Mouse (Mus musculus) stomach, embryonic 16.5 days (tissue): Measurements from ENCODE around the gene Als2cr12. TPM values are rescaled to one million over a fixed set of nuclear protein-coding genes. Genes with fewer than 3 reads are reported as not detected.

Experiments
- ATAC-seq: fragments of 200-750 bp; cut with Nextera tagmentation; 2 replicates; pipeline ENCODE4 v1.8.0; 2017; ENCODE audit warnings: moderate number of reproducible peaks, moderate TSS enrichment; ENCODE audit not compliant: insufficient read depth, low FRiP score
- H3K27ac ChIP-seq: fragments of 300-500 bp; sonication (generic); 2 replicates; pipeline ENCODE4 v1.5.1; 2014; ENCODE audit warnings: low read length
- H3K27me3 ChIP-seq: fragments of 300-500 bp; sonication (generic); 2 replicates; pipeline ENCODE4 v1.6.1; 2014; ENCODE audit warnings: low read length, control low read depth, mixed read lengths; ENCODE audit not compliant: control insufficient read depth, insufficient read depth
- H3K36me3 ChIP-seq: fragments of 300-500 bp; sonication (generic); 2 replicates; pipeline ENCODE4 v1.6.1; 2014; ENCODE audit warnings: low read length; ENCODE audit not compliant: control insufficient read depth, insufficient read depth
- H3K4me1 ChIP-seq: fragments of 300-500 bp; sonication (generic); 2 replicates; pipeline ENCODE4 v1.6.1; 2014; ENCODE audit warnings: low read length, control low read depth, mixed read lengths; ENCODE audit not compliant: control insufficient read depth, insufficient read depth
- H3K4me2 ChIP-seq: fragments of 300-500 bp; sonication (generic); 2 replicates; pipeline ENCODE4 v1.6.1; 2014; ENCODE audit warnings: low read depth, low read length, mixed read lengths
- H3K4me3 ChIP-seq: fragments of 300-500 bp; sonication (generic); replicated peaks from 2 replicates; pipeline ENCODE4 v1.5.1; 2014; ENCODE audit warnings: mild to moderate bottlenecking, low read length
- H3K9ac ChIP-seq: fragments of 300-500 bp; sonication (generic); 2 replicates; pipeline ENCODE4 v1.6.1; 2014; ENCODE audit warnings: low read length
- H3K9me3 ChIP-seq: fragments of 300-500 bp; sonication (generic); replicated peaks from 2 replicates; pipeline ENCODE4 v1.6.1; 2016; ENCODE audit warnings: low read length, control low read depth; ENCODE audit not compliant: control insufficient read depth
- WGBS: fragments of 180-500 bp; shearing (Covaris S2); extraction: QIAGEN DNeasy Blood & Tissue Kit; methylation state at CpG from one replicate; pipeline ENCODE4 v1.1.7; 2014; 5-methylcytosine and 5-hydroxymethylcytosine counted together
- polyA plus RNA-seq: library from polyadenylated mRNA; unstranded; fragments of >200 nt; fragmentation: Nextera tagmentation; extraction: Ambion mirVana; gene quantifications from 2 replicates; pipeline ENCODE4 v1.2.1, GENCODE M21; 2015

Als2cr12 gene
- polyA plus RNA-seq, 1 experiment from 2014 or later, result 0.43 TPM

DNA sequence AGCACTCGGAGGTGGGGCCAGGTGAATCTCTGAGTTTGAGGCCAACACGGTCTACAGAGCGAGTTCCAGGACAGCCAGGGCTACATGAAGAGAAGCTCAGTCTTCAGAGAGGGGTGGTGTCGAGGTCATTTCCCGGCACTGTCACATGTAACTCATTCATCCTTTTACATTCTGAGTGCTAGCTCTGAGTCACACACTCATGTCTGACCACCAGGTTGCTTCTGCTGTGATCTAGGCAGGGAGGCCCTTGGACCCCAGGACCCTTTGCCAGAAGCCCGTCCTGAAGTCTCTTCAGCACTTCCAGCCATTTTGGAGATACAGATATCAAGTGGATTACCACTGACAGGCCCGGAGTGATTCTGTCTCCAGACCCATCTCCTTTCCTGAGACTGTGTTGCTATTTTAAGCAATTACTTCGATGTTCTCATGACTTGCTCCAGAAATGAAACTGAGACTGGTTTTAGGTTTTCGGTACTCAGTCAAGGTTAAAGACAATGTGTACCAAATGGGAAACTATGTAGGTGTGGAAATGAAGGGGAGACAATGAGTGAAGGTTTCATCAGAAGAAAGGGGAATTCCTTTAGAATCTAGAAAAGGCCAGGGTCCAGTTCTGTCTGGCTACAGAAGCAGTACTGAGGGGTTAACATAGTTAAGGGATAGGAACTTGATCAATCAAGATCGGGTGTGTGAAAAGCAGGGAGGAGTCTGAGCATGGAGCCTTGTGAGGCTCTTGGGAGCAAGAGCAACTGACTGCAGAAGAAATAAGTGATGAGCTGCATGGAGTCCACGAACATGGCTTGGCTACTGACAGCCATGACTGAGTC, 26.5 kb upstream of the Als2cr12 start:
- Histone ChIP-seq H3K36me3 (no peaks in the 10 kb centered on the region; the same call in none of the 2 replicates), H3K9me3 (no peaks in the 10 kb centered on the region), H3K4me1 (peaks cover 7% of the 10 kb centered on the region; the same call in 1 of the 2 replicates), H3K4me3 (no peak overlapping the region), H3K27me3 (no peaks in the 10 kb centered on the region), H3K9ac (no peak overlapping the region), H3K27ac (no peak overlapping the region), H3K4me2 (no peak overlapping the region)
- 84% methylated on average over 11 of the region's 11 CpGs for WGBS
- no peak for ATAC-seq

DNA sequence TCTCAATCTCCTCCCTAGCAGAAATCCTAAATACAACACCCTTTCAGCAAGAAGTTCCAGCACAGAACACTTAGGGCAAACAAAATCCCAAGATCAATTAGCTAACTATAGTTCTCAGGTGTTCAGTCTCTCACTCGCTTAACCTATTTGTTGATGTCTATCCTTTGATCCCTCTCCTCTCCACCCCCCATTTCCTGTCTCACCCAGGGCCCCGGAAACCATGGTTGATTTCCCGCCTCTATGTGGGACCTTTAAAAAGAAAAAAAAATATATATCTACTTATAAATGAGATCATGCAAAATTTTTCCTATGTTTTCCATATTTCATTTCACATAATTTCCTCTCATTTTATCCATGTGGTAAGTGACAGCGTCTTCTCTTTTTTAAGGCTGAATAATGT, 25.2 kb upstream of the Als2cr12 start:
- Histone ChIP-seq H3K9me3 (no peaks in the 10 kb centered on the region), H3K27ac (no peak overlapping the region), H3K4me2 (no peak overlapping the region), H3K4me3 (no peak overlapping the region), H3K9ac (no peak overlapping the region), H3K27me3 (no peaks in the 10 kb centered on the region), H3K4me1 (peaks cover 7% of the 10 kb centered on the region; the same call in 1 of the 2 replicates), H3K36me3 (no peaks in the 10 kb centered on the region; the same call in 1 of the 2 replicates)
- no peak for ATAC-seq
- WGBS, result 59% methylated on average over 4 of the region's 4 CpGs

DNA sequence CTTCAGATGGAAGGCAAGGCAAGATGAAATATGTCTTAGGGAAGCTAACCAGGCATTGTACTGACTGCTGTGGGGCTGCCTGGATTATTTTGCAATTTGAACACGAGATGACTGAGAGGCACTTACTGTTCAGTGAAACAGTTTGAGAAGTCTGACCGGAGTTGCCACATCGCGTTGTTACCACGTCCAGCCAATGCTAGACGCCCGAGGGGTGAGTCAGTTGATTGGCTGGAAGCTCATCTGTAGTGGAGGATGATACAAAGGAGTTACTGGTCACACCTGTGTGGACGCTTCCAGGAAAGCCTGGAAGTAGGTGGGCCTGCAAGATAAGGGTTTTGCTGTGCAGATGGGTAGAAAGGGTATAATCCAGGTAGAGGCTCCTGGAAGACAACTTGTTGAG, 24.3 kb upstream of the Als2cr12 start:
- ATAC-seq, result no peak
- WGBS, result 87% methylated on average over 8 of the region's 8 CpGs

DNA sequence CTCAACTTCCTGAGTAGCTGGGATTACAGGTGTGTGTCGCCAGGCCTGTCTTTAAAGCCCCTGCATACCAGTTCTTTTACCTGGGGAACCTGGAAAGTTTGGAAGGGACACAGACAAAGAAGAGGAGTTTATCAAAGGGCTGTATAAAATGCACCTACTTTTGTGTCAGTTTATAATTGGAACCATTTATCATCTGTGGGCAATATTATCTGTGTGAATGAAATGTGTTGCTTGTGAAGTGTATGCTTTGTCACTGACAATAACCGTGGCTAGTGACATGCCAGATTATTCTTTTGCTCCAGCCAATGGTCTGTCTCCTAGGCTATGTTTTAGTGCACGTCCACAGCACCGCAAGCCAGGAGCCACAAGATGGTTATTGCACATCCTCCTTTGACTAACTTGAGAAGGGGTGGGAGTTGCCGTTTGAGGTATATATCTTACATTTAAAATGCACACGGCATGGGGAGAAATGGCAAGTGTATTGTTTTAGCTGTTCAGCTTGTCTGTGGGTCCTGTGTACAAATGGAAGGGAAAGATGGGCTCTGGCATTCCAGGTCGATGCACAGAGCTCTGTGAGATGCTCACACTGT, 23.7 kb upstream of the Als2cr12 start:
- Histone ChIP-seq H3K4me1 (peaks cover 4% of the 10 kb centered on the region), H3K4me2 (no peak overlapping the region), H3K36me3 (no peaks in the 10 kb centered on the region; the same call in 1 of the 2 replicates), H3K9me3 (no peaks in the 10 kb centered on the region), H3K4me3 (no peak overlapping the region), H3K27me3 (no peaks in the 10 kb centered on the region), H3K9ac (no peak overlapping the region), H3K27ac (no peak overlapping the region)
- ATAC-seq, result no peak
- WGBS, result 84% methylated on average over 7 of the region's 7 CpGs

More for the DNA sequence above, 24.3 kb upstream of the Als2cr12 start:
- Histone ChIP-seq H3K9me3 (no peaks in the 10 kb centered on the region), H3K27me3 (no peaks in the 10 kb centered on the region), H3K4me3 (no peak overlapping the region), H3K4me1 (peaks cover 3% of the 10 kb centered on the region; the same call in 1 of the 2 replicates), H3K9ac (no peak overlapping the region), H3K36me3 (no peaks in the 10 kb centered on the region; the same call in 1 of the 2 replicates), H3K27ac (no peak overlapping the region), H3K4me2 (no peak overlapping the region)

DNA sequence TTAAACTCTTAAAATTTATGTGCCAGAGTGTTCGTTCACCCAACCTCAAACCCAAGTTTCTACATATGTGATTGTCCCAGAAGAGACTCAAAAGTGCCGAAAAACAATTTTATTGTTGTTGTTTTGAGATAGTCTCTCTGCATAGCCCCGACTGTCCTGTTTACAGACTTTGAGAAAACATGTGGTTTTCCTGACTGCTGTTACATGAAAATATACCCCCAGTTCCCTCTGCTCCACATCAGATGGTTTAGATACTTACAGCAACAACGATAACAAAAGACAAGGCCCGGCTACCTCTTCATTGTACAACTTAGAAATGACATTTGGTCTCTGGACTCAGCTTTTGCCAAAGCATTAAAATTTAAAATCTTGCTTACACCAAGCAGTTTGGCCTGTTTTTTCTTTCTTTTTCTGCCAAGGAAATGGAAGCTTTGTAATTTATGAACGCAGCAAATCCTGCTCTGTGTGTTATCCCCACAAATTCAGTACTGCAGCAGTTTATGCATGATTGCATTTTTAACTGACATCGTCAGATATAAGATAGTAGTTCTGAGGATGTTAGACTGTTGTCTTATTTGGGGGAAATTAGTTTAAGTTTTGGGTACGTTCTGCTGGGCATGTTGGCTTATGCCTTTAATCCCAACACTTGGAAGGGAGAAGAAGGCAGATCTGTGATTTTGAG, 21.9 kb upstream of the Als2cr12 start:
- no peak overlapping the region for H3K4me3 ChIP-seq
- no peaks in the 10 kb centered on the region for H3K9me3 ChIP-seq
- H3K27me3 ChIP-seq, result no peaks in the 10 kb centered on the region
- 94% methylated on average over 8 of the region's 8 CpGs for WGBS
- H3K4me1 ChIP-seq, result peaks cover 8% of the 10 kb centered on the region; the same call in 1 of the 2 replicates
- ATAC-seq, result no peak
- no peak overlapping the region for H3K9ac ChIP-seq
- no peak overlapping the region for H3K4me2 ChIP-seq
- H3K36me3 ChIP-seq, result no peaks in the 10 kb centered on the region; the same call in 1 of the 2 replicates
- H3K27ac ChIP-seq, result no peak overlapping the region

DNA sequence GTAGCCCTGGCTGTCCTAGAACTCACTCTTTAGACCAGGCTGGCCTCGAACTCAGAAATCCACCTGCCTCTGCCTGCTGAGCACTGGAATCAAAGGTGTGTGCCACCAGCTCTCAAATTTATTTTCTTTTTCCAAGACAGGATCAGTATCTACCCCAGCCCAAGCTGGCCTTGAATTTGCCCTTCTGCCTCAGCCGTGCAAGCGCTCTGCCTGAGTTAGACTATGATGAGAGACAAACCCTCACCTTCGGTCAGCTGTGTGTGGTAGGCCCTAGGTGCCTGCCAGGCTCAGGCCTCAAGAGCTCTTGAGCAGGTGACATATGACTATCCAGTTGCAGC, 21.1 kb upstream of the Als2cr12 start:
- Histone ChIP-seq H3K9me3 (no peaks in the 10 kb centered on the region), H3K27ac (no peak overlapping the region), H3K4me1 (peaks cover 8% of the 10 kb centered on the region; the same call in 1 of the 2 replicates), H3K4me3 (no peak overlapping the region), H3K4me2 (no peak overlapping the region), H3K27me3 (no peaks in the 10 kb centered on the region), H3K9ac (no peak overlapping the region), H3K36me3 (no peaks in the 10 kb centered on the region; the same call in 1 of the 2 replicates)
- ATAC-seq, result no peak
- 94% methylated on average over 4 of the region's 4 CpGs for WGBS

DNA sequence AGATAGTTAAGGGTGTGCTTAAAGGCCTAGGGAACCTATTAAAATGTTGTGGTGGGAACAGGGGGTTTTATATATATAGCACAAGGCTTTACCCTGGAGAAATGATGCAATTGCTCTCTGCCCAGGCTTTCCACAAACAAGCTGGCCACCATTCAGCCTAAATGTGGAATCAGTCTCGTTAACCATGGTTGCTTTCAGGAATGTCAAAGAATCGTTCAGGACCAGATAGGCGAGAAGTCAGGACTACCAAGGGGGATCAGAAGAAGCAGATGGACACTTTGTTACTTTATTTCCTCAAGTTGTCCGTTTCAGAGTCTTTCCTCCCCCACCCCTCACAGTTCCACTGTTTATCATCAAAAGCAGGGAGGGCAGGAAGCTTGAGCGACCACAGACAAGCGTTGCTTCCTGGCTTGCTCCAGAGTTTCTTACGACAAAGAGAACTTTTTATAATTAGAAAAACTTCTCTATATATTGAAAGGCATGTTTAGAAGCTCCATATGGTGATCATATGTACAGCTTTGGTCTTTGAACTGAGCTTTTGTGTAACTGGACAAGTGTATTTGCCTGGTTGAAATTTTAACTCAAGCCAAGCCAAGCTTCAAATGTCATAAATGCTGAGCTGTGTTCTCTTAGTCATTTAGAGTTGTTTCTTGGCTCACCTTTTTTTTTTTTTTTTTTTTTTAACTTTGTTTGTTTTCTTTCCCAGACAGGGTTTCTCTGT, 20.5 kb upstream of the Als2cr12 start:
- Histone ChIP-seq H3K9ac (no peak overlapping the region), H3K9me3 (no peaks in the 10 kb centered on the region), H3K27me3 (no peaks in the 10 kb centered on the region), H3K27ac (no peak overlapping the region), H3K4me2 (no peak overlapping the region), H3K4me3 (no peak overlapping the region), H3K4me1 (peaks cover 8% of the 10 kb centered on the region; the same call in 1 of the 2 replicates), H3K36me3 (no peaks in the 10 kb centered on the region; the same call in 1 of the 2 replicates)
- WGBS, result 57% methylated on average over 7 of the region's 7 CpGs
- no peak for ATAC-seq

DNA sequence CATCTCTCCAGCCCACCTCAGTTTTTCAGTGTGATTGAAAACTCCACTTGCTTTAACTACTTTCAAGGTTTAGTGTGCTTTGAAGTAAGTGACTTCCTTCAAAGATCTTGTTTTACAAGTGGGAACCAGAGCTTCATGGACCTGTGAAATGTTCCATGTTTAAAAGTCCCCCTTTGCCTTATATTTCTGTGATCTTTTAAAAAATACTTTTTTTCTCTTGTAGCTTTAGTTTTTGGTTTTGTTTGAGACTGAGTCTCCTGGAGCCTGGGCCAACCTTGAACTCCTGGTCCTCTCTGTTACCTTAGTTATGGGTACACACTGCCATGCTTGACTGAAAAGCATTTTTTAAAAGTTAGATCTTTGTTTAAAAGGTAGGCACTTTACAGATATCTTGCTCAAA, 19.7 kb upstream of the Als2cr12 start:
- no peaks in the 10 kb centered on the region; the same call in 1 of the 2 replicates for H3K36me3 ChIP-seq
- H3K4me2 ChIP-seq, result no peak overlapping the region
- ATAC-seq, result no peak
- peaks cover 8% of the 10 kb centered on the region; the same call in 1 of the 2 replicates for H3K4me1 ChIP-seq
- H3K9me3 ChIP-seq, result no peaks in the 10 kb centered on the region
- H3K27me3 ChIP-seq, result no peaks in the 10 kb centered on the region
- H3K4me3 ChIP-seq, result no peak overlapping the region
- no peak overlapping the region for H3K27ac ChIP-seq
- no peak overlapping the region for H3K9ac ChIP-seq
